Mouse (Mus musculus) layer of hippocampus, adult 9-10 months (tissue): Measurements from ENCODE around the gene Acot4.
"Not testable (repeated sequence)": the region's sequence is repeated elsewhere in the genome, so short reads cannot be mapped to it uniquely, and the experiment has no call there.

ENCODE experiments used
- DNase-seq: peaks from one replicate; pipeline ENCODE4 v3.0.0; 2022; ENCODE audit warnings: low spot score

The Acot4 gene

DNA sequence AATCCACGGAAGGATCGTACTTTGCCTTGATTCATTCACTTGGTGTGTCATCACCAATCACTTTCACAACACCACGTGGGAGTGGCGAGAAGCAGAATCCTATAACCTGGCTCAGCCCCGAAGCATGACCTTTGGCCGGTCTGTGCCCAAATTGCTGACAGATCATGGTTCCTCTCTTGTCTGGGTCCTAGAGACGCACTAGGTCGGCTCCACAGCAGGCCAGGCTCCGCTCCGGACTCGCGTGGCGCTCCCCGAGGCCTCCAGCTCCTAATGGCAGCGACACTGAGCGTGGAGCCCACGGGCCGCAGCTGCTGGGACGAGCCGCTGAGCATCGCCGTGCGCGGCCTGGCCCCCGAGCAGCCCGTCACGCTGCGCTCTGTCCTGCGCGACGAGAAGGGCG is at the start of gene Acot4:
Acot4 (plus strand) TSS at position 139 of the 400 bp plus-strand sequence.
- not testable (repeated sequence) for DNase-seq

DNA sequence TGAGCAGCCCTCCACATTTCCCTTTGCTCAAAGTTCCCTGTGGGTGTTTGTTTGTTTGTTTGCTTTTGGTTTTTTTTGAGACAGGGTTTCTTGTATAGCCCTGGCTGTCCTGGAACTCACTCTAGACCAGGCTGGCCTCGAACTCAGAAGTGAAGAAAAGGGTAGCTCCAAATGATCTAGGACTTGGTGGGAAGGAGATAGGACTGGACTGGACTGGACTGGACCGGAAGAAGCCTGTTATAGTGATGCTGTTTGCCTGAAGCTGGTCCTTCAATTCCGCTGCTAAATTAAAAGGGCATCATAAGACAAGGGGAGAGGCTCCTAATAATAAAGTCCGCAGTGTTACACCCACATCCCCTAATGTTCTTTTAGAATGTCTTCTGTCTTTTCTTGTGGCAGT is 49.7 kb upstream of the Acot4 start:
- DNase-seq, result no peak

DNA sequence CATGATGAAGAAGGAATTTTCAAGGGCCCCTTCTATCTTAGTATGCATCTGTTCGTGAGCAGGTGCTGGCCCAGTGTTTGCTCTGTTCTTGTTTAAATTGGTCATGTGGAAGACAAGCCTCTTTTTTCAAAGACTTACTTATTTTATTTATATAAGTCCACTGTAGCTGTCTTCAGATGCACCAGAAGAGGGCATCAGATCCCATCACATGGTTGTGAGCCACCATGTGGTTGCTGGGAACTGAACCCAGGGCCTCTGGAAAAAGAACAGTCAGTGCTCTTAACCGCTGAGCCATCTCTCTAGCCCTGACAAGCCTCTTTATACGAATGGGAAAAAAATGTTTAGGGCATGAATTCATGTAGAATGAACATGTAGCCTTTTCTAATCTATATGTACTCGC is 48.8 kb upstream of the Acot4 start:
- DNase-seq, result no peak

DNA sequence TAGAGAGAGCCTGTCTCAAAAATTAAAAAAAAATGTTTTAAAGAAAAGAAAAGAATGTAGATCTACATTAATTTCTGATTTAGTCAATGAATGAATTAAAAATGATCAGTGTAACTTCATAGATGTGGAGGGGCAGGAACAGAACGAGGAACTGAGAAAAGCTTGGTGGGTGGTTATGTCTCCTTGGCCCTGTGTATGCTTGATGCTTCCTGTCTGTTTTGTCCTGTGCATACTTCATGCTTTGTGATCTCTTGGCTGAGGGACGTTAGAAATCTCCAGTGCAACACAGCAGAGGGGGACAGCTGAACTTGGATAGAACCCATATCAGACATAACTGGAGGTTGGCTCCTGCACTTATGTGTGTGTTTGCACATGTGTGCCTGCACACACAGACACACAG is 41.0 kb upstream of the Acot4 start:
- DNase-seq, result no peak

DNA sequence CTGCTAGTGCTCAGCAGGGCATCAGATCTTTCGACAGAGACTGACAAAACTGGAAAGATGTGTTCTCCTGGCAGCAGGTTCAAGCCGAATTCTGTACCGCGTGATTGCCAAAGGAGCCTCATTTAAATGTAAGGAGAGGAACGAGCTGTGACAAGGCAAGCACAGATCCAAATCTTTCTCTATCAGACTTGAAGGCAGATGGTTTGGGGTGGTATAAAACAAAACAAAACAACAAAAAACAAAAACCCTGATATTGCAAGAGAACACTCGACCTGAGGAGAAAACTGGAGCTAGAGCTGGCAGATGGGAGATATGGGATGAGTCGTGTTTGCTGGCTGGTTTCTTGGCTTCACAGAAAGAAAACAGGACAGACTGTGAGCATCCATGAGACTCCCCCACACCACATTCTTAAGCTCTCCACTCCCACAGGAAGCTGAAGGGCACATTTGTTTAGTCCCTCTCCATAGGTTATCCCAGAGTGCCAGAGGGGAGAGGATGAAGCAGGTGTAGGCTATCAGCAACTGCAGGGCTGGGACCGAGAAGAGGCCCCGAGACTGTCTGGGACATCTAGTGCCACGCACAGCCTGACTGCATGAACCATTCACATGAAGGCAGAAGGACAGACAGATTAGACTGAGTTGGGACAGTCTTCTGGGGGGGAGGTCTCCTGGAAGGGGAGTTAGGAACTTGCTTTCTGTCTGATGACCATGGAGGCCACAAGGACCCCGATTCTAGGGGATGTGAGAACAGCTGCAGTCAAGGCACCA is 39.7 kb upstream of the Acot4 start:
- DNase-seq, result no peak

DNA sequence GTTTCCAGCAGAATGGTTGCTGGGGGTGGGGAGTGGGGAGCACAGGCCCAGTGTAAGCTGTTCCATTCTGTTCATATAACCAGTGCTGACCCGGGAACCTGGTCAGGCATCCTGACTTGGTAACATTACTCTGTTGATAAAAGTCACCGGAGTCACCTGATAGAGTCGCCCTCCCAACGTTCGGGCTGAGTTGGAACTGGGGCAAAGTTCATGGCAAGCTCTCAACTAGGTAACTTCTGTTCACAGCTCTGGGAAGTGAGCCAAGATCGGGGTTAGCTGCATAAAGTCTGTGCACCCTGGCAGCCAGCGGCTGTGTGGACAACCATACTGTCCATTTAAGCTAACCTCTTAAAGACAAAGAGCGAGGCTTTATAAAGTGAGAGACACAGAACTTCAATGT is 38.9 kb upstream of the Acot4 start:
- not testable (repeated sequence) for DNase-seq

DNA sequence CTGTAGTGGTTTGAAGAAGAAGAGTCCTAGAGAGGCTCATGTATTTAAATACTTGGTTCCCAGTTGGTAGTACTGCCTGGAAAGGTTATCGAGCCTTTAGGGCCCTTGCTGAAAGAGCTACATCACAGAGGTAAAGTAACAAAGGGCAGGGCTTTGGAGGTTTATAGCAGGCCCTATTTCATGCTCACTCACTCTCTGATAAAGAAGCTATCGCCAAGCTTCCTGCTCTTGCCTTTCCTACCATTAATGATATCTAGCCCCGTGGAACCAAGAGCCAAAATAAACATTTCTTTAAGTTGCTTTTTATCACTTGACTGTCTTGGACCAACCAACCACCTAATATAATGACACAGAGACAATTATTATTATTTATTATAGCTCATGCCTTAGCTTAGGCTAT is 37.8 kb upstream of the Acot4 start:
- no peak for DNase-seq

DNA sequence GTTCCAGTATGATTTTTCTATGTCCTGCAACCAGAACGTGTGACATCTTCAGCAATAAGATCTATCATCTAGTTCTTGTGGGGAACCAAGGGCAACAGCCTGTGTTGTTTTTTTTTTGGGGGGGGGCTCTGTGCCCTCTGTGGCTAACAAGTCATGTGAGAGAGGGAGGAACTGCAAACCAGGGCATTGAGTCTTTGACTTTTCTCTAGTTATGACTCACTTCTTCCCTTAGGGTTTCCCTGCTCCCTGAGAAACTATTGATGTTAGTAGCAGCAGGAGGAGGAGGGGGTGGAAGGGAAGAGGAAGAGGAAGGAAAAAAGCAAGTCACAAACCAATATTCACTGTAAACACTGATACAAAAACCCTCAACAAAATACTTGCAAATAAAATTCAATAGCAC is 34.3 kb upstream of the Acot4 start:
- DNase-seq, result no peak

DNA sequence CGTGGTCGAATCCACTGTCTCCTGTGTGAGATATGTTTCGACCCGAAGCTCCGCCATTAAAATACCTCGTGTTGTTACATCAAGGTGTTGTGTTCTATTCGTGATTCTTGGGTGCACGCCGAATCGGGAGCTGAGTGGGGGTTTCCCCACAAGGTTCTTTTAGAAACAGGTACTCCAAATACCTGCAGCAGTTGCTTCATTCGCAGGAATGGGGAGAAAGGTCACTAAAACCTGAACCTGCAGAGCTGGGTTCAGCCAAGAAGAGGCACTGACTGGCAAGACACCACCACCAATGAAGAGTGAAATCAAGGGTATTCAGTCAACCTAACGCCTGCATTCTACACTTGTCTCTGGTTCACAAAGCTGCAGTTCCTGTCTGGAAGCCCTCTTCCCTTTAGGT is 29.9 kb upstream of the Acot4 start:
- no peak for DNase-seq

DNA sequence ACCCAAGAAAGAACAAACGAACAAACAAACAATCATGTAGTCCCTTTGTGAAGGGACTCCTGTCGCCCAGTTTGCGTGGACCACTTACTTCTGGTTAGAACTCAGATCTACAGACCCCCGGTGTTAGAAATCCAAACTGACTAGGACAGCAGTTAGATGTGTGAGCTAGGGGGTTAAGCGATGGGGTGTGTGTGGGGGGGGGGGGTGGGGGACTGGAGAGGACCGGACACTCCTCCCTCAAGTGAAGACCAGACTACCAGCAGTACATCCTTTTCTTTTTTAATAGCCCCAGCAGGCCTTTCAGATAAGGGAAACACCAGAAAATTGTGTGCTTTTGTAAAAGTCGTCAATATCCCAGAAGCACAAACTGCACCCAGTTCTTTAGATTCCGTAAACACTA is 29.4 kb upstream of the Acot4 start:
- DNase-seq, result no peak

DNA sequence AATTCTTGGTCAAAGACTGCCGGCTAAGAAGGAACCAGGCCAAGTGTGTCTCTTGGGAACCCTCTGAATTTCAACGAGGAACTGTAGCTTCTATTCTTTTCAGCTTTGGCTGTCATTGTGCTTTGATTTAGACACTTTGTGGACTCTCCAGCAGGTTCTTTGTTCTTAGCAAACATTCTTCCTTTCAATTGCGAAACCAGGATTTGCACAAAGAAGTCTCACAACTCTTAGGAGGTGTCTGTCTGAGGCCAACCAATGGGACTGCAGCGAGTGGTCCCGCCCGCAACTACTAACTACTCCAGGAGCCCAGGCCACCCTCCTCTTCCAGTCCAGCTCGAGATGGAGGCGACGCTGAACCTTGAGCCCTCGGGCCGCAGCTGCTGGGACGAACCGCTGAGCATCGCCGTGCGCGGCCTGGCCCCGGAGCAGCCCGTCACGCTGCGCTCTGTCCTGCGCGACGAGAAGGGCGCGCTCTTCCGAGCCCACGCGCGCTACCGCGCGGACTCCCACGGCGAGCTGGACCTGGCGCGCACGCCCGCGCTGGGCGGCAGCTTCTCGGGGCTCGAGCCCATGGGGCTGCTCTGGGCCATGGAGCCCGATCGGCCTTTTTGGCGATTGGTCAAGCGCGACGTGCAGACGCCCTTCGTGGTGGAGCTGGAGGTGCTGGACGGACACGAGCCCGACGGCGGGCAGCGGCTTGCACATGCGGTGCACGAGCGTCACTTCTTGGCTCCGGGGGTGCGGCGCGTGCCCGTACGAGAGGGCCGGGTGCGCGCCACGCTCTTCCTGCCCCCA is 28.8 kb upstream of the Acot4 start, which contains the start of gene Acot1:
Acot1 (plus strand) TSS at position 320 of the 795 bp plus-strand sequence.
- DNase-seq, result not testable (repeated sequence)

DNA sequence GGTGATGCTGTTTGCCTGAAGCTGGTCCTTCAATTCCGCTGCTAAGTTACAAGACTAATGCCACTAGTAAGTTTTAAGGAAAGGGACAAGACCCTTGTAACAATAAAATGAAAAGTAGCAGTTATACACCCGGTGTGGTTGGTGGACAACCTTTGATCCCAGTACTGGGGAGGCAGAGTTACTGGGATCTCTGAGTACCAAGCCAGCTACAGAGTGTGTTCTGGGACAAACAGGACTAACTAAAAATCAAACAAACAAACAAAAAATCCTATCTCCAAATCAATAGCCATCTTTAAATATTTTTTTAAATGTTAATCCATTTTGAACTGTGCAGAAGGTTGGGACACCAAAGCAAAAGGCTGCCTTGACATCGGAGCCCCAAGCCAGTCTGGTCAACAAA is 28.0 kb upstream of the Acot4 start:
- no peak for DNase-seq

DNA sequence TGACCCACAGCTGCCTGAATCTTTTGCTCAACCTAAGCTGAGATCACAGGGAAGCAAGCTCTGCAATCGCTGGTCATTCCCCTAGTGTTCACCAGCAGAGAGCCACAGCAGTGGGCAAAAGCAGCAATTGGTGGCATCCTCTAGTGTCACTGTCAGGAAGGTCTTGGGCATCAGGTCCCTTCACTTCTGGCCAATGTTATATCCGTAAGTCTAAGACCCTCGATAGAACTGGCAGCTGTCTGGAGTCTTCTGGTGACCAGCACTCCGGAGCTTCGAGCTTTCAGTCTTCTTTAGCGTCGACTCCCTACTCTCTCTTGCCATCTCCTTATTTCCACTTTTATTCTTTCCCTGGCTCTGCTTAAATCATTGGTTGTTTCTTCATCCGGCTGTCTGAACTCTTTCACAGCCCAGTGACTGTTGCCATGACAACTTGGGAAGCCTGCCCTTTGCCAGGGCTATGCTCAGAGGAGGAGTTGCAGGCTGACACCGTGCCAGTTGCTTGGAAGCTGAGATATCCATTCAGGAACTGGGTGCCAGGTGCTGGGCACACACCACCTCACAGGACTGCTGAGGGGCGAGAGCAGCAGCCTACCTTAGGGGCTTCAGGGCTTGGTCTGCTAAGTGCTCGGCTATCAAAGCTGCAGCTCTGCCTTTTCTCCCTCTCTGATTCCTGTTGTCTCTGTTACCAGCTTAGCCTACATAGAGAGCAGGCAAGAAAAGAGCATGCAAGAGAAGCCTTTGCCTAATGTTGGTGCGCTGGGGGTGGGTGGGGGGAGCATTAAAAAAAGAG is 26.7 kb upstream of the Acot4 start:
- DNase-seq, result no peak

DNA sequence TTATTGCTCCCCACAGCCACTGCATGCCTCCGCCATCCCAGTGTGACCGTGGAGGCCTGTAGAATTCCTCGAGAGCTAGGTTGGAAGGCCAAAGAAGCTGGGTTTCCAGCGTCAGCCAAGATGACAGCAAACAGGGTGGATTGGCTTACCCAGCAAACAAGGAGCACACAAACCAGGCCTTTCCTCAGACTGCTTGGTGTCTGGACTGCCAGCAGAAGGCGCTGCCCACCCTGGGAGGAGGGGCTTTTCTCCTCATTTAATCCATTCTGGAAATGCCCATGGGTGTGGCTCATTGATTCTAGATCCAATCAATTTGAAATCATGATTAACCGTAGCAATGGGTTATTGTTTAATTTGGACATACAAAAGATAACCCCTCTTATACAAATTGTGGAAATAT is 25.0 kb upstream of the Acot4 start:
- no peak for DNase-seq

DNA sequence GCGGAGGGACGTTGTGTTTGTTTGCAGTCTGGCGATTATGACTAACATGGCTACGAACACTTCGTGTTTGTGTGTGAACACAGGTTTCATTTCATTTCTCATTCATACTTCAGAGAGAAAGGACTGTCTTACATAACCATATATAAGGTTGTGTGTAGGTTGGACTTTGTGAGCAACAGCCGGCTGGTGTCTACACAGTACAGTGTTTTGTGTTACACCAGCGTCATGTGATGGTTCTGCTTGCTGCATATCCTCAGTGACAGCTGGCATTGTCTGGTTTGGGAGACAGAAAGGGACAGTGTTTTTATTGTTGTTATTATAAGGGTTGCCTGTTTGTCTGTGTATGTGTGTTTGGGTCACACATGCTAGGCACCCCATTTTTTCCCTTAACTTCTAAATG is 24.5 kb upstream of the Acot4 start:
- DNase-seq, result no peak

DNA sequence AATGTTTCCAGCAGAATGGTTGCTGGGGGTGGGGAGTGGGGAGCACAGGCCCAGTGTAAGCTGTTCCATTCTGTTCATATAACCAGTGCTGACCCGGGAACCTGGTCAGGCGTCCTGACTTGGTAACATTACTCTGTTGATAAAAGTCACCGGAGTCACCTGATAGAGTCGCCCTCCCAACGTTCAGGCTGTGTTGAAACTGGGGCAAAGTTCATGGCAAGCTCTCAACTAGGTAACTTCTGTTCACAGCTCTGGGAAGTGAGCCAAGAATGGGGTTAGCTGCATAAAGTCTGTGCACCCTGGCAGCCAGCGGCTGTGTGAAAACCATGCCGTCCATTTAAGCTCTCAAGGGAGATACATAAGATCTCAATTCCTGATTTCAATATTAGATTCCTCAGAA is 17.7 kb upstream of the Acot4 start:
- DNase-seq, result not testable (repeated sequence)

DNA sequence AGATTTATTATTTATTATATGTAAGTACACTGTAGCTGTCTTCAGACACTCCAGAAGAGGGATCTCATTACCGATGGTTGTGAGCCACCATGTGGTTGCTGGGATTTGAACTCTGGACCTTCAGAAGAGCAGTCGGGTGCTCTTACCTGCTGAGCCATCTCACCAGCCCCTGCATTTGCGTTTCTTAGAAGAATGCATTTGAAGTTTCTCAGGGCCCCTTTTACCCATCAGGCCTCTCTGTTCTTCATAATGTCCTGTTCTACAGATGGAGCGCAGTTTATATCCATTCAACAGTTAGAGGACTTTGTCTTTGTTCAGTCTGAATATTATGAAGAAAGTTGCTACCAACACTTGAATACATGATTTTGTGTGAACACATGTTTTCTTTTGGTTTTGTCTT is 15.9 kb upstream of the Acot4 start:
- DNase-seq, result not testable (repeated sequence)

DNA sequence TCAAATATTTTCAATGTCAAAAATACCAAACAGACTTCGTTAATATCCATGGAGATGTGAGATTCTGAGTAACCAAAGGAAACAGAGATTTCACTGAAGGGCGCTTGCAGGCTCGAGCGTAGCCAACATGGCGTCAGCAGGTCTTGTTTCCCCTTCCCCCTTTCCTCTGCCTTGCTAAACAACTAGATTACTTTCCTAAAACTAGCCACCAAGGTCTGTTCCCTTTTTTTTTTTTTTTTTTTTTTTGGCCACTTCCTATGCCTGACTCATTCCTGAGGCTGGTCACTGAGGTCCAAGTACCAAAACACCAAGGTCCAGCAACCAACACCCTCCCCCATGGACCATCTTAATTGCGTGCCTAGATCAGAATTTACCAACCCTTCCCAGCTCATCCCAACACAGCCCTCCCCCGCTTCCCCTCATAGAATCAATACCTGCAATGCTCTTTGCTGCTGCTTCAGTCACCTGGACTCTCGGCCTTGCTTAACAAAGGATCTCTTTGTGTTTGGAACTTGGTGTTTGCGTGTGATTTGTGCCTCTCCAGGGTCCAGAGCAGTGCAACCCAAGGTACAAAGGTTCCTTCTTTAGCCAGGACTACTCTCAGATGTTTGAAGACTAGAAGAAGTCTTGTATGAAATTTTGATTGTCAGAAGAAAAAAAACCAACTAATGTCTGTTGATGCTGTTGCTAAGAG is 15.0 kb upstream of the Acot4 start:
- no peak for DNase-seq

DNA sequence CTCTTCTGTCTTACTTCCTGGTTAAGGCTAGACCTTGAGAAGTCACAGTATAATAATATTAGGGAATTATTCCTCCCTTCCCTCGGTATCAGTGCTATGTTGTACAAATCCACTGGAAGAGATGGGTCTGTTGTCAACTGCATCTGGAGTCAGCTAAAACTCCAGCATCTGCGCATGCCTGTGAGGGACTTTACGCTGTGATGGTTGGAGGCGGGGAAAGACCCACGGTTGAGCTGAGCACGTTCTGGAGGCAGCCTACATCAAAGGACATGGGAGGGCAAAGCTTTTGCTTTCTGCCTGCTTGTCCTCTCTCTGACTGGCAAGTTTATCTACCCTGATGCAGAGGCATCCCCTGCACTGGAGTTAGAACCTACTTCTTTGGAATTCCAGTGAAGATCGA is 12.3 kb upstream of the Acot4 start:
- no peak for DNase-seq

DNA sequence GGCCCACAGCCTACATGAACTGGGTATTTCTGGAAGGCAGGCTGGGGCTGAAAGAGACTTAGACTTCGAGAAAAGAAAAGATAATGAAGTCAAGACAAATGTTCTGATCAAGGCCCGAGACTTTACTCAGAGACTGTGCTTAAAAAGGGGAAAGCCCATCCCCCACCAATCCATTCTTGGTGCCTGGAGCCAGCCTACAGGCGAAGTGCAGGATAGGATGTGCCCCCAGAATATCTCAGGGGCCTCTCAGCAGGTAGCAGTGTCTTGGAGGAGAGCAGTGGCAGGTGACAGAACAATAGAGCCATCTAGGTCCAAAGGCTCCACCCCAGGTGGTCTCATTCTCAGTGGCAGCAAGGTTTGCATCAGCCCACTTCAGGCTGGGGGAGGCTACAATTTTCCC is 9.9 kb upstream of the Acot4 start:
- not testable (repeated sequence) for DNase-seq

DNA sequence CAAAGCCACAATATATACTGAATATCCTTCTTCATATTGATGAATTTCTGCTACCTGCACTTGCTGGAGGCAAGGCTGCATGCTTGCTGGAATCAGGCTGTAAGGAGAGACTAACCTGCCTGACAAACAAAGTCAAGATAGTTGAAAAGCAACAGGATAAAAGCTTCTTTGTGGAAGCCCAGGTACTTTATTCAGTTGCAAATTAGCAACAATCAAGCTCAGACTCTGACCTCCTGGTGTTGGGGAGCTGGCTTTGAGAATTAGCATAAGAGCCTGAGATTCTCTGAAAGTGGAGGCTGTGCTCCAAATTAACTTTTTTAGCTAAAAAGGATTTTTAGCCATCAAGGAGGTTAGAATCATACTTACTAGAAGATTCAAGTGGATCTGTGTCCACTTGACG is 9.1 kb upstream of the Acot4 start:
- not testable (repeated sequence) for DNase-seq
